Mouse (Mus musculus) megakaryocyte, embryonic 14.5 days (primary cell): ENCODE results near the gene Dhrs9.
"Not testable (repeated sequence)": the region's sequence is repeated elsewhere in the genome, so short reads cannot be mapped to it uniquely, and the experiment has no call there.

ENCODE experiments used
- FLI1 ChIP-seq: IDR thresholded peaks from 2 replicates; pipeline ENCODE4 v1.6.1; 2012; ENCODE audit warnings: low read length, inconsistent platforms, mixed read lengths
- GATA1 ChIP-seq: IDR thresholded peaks from 3 replicates; pipeline ENCODE4 v1.6.1; 2012; ENCODE audit warnings: mixed read lengths, low read length, inconsistent platforms, borderline replicate concordance

DNA sequence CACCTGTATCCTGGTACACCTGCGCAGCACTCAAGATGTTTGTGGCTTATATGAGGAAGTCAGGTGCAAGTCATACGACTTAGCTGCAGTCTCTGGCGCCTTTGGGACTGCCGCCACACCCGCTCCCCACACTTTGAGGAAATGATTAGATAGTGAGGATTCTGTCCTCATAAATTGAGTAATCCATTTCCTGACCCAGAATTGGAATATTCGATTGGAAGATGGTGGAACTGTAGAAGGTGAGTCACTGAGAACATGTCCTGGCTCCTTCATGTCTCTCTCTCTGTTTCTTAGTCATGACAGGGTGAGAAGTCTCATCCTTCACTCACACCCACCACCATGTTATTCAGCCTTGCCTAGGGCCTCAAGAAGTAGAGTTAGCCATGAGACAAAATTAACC is 48.7 kb upstream of the Dhrs9 start:
- TF ChIP-seq GATA1, FLI1: not testable (repeated sequence)
